Comparison of ENCODE assay signal across 12 mouse cellular contexts in the genomic region with DNA sequence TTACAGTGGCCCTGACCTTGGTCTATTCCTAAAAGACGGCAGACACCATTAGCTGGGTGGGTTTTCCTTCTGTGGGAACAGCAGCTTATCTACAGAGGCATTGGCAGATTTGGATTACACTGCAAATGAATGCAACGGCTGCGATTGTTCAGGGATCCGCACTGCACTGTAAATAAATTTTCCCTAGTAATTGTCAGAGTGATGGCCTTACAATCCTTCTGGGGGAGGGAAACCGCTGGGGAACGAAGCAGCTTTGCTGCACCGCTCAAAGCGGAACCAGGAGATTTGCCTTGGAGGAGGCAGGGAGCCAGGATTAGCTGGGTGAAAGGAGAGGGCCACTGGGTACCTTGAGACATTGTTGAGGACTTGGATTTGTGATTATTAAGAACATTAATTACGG. TPM values are rescaled to one million over a fixed set of nuclear protein-coding genes. Genes with fewer than 3 reads are reported as not detected.
"Had no signal": no experiment of that assay in that cellular context is flagged by ENCODE, and none has a peak within 500 bp of the region (broad histone marks: within the 10 kb centered on the region; RNA-seq: fewer than 3 reads in every experiment).

No protein-coding gene starts in this region.

- H3K27ac ChIP-seq: kidney, embryonic 15.5 days; left cerebral cortex, adult 2 months; limb, embryonic 10.5 days; liver, embryonic 12.5 days; macrophage; stomach, embryonic 15.5 days had no signal

- DNase-seq: thymus, adult 2 months had no signal

- ATAC-seq: intestine, embryonic 16.5 days; liver, embryonic 12.5 days had no signal

- H3K4me3 ChIP-seq: kidney, embryonic 15.5 days; left cerebral cortex, adult 2 months; limb, embryonic 10.5 days; liver, embryonic 12.5 days; megakaryocyte, embryonic 14.5 days; stomach, embryonic 15.5 days had no signal

- H3K27me3 ChIP-seq: kidney, embryonic 15.5 days; liver, embryonic 12.5 days; megakaryocyte, embryonic 14.5 days; stomach, embryonic 15.5 days had no signal

- H3K4me2 ChIP-seq: kidney, embryonic 15.5 days; liver, embryonic 12.5 days; lung, embryonic 14.5 days; stomach, embryonic 15.5 days had no signal

- H3K9ac ChIP-seq: kidney, embryonic 15.5 days; liver, embryonic 12.5 days; lung, embryonic 14.5 days; stomach, embryonic 15.5 days had no signal

- H3K36me3 ChIP-seq: kidney, embryonic 15.5 days; limb, embryonic 10.5 days; liver, embryonic 12.5 days; stomach, embryonic 15.5 days had no signal

- H3K4me1 ChIP-seq: liver, embryonic 12.5 days; megakaryocyte, embryonic 14.5 days had no signal

- H3K9me3 ChIP-seq: kidney, embryonic 15.5 days; limb, embryonic 10.5 days; liver, embryonic 12.5 days; stomach, embryonic 15.5 days had no signal

RNA-seq across cellular contexts. Expression of gene Cdh13, which starts 9.3 kb away (rescaled TPM):
- total RNA-seq: monocyte, adult 5-6 weeks; neutrophil, adult 5-6 weeks had no signal
- polyA plus RNA-seq: macrophage had no signal
